Mouse (Mus musculus): Measurements from ENCODE around the gene Rap1b. TPM values are rescaled to one million over a fixed set of nuclear protein-coding genes. Genes with fewer than 3 reads are reported as not detected.

Rap1b gene
- polyA plus RNA-seq, 1 experiment from 2014 or later, result 146 TPM

GRCm38 (mm10) chr10:117848981-117849380 is 3.1 kb upstream of the Rap1b start:
- H3K27ac ChIP-seq (replicated peaks), result no peak overlapping the region
- 56% methylated on average over 3 of the region's 3 CpGs for WGBS
- no peaks in the 10 kb centered on the region; the same call in 1 of the 2 replicates for H3K27me3 ChIP-seq (ENCODE audit: low read depth, poor library complexity, severe bottlenecking)
- peaks cover 23% of the 10 kb centered on the region for H3K4me1 ChIP-seq
- H3K4me3 ChIP-seq, result no peak overlapping the region
- H3K36me3 ChIP-seq, result no peaks in the 10 kb centered on the region
- DNase-seq (ENCODE audit: low spot score), result no peak
- H3K9me3 ChIP-seq (replicated peaks), result no peaks in the 10 kb centered on the region

GRCm38 (mm10) chr10:117846796-117847195 is 961 bp upstream of the Rap1b start:
- 51% methylated on average over 9 of the region's 9 CpGs for WGBS
- H3K9me3 ChIP-seq (replicated peaks), result no peaks in the 10 kb centered on the region
- DNase-seq (ENCODE audit: low spot score), result no peak
- peaks cover 29% of the 10 kb centered on the region for H3K4me1 ChIP-seq
- peak overlapping the region; percentile 97 for H3K27ac ChIP-seq (replicated peaks)
- no peaks in the 10 kb centered on the region for H3K36me3 ChIP-seq
- H3K27me3 ChIP-seq (ENCODE audit: low read depth, poor library complexity, severe bottlenecking), result no peaks in the 10 kb centered on the region; the same call in 1 of the 2 replicates
- H3K4me3 ChIP-seq, result peak overlapping the region; percentile 74

GRCm38 (mm10) chr10:117846260-117846632 is 411 bp upstream of the Rap1b start:
- Histone ChIP-seq H3K36me3 (no peaks in the 10 kb centered on the region), H3K27me3 (ENCODE audit: low read depth, poor library complexity, severe bottlenecking) (no peaks in the 10 kb centered on the region; the same call in 1 of the 2 replicates), H3K9me3 (replicated peaks) (no peaks in the 10 kb centered on the region), H3K4me1 (peaks cover 29% of the 10 kb centered on the region), H3K4me3 (peak overlapping the region; percentile 74), H3K27ac (replicated peaks) (peak overlapping the region; percentile 97)
- under 1% methylated on average over 21 of the region's 21 CpGs for WGBS
- no peak for DNase-seq (ENCODE audit: low spot score)

- WGBS, result 3% methylated on average over 52 of the region's 52 CpGs
Measured at GRCm38 (mm10) chr10:117844782-117845596, 846 bp downstream of the Rap1b start.

GRCm38 (mm10) chr10:117844279-117844678 is 1.6 kb downstream of the Rap1b start:
- 65% methylated on average over 5 of the region's 5 CpGs for WGBS
- H3K36me3 ChIP-seq, result no peaks in the 10 kb centered on the region
- H3K4me3 ChIP-seq, result peak overlapping the region; percentile 74
- H3K27ac ChIP-seq (replicated peaks), result no peak overlapping the region
- no peak for DNase-seq (ENCODE audit: low spot score)
- H3K4me1 ChIP-seq, result peaks cover 29% of the 10 kb centered on the region
- H3K27me3 ChIP-seq (ENCODE audit: low read depth, poor library complexity, severe bottlenecking), result no peaks in the 10 kb centered on the region; the same call in 1 of the 2 replicates
- no peaks in the 10 kb centered on the region for H3K9me3 ChIP-seq (replicated peaks)

More at GRCm38 (mm10) chr10:117844782-117845596, 846 bp downstream of the Rap1b start:
- peaks cover 29% of the 10 kb centered on the region for H3K4me1 ChIP-seq
- peak overlapping the region; percentile 74 for H3K4me3 ChIP-seq
- H3K27me3 ChIP-seq (ENCODE audit: low read depth, poor library complexity, severe bottlenecking), result no peaks in the 10 kb centered on the region; the same call in 1 of the 2 replicates
- peak overlapping the region; percentile 97 for H3K27ac ChIP-seq (replicated peaks)
- no peaks in the 10 kb centered on the region for H3K36me3 ChIP-seq
- no peaks in the 10 kb centered on the region for H3K9me3 ChIP-seq (replicated peaks)
- peak; percentile 68 for DNase-seq (ENCODE audit: low spot score)

- peaks cover 29% of the 10 kb centered on the region for H3K4me1 ChIP-seq
- no peak for DNase-seq (ENCODE audit: low spot score)
- H3K4me3 ChIP-seq, result peak overlapping the region; percentile 74; the same call in 1 of the 2 replicates
- H3K27ac ChIP-seq (replicated peaks), result no peak overlapping the region
- no peaks in the 10 kb centered on the region for H3K9me3 ChIP-seq (replicated peaks)
- 89% methylated on average over 5 of the region's 5 CpGs for WGBS
- peaks cover 2% of the 10 kb centered on the region; the same call in 1 of the 2 replicates for H3K36me3 ChIP-seq
- H3K27me3 ChIP-seq (ENCODE audit: low read depth, poor library complexity, severe bottlenecking), result no peaks in the 10 kb centered on the region; the same call in 1 of the 2 replicates
Measured at GRCm38 (mm10) chr10:117843690-117844089, 2.1 kb downstream of the Rap1b start.

- WGBS, result 90% methylated on average over 1 of the region's 1 CpGs
- Histone ChIP-seq H3K9me3 (replicated peaks) (no peaks in the 10 kb centered on the region), H3K36me3 (peaks cover 4% of the 10 kb centered on the region; the same call in 1 of the 2 replicates), H3K4me3 (no peak overlapping the region), H3K27ac (replicated peaks) (no peak overlapping the region), H3K27me3 (ENCODE audit: low read depth, poor library complexity, severe bottlenecking) (no peaks in the 10 kb centered on the region), H3K4me1 (peaks cover 22% of the 10 kb centered on the region)
- no peak for DNase-seq (ENCODE audit: low spot score)
Measured at GRCm38 (mm10) chr10:117841765-117842164, 4.1 kb downstream of the Rap1b start.

GRCm38 (mm10) chr10:117840431-117840995 is 5.3 kb downstream of the Rap1b start:
- 93% methylated on average over 5 of the region's 5 CpGs for WGBS
- Histone ChIP-seq H3K4me1 (peaks cover 14% of the 10 kb centered on the region), H3K36me3 (peaks cover 5% of the 10 kb centered on the region; the same call in 1 of the 2 replicates), H3K27me3 (ENCODE audit: low read depth, poor library complexity, severe bottlenecking) (no peaks in the 10 kb centered on the region), H3K9me3 (replicated peaks) (no peaks in the 10 kb centered on the region), H3K27ac (replicated peaks) (no peak overlapping the region), H3K4me3 (no peak overlapping the region)
- DNase-seq (ENCODE audit: low spot score), result no peak

GRCm38 (mm10) chr10:117839737-117840136 is 6.1 kb downstream of the Rap1b start:
- peaks cover 5% of the 10 kb centered on the region; the same call in 1 of the 2 replicates for H3K36me3 ChIP-seq
- DNase-seq (ENCODE audit: low spot score), result no peak
- WGBS, result 93% methylated on average over 3 of the region's 3 CpGs

GRCm38 (mm10) chr10:117838924-117839323 is 6.9 kb downstream of the Rap1b start:
- Histone ChIP-seq H3K9me3 (replicated peaks) (no peaks in the 10 kb centered on the region), H3K4me1 (peaks cover 6% of the 10 kb centered on the region; the same call in 1 of the 2 replicates), H3K27ac (replicated peaks) (no peak overlapping the region), H3K36me3 (peaks cover 5% of the 10 kb centered on the region; the same call in 1 of the 2 replicates), H3K27me3 (ENCODE audit: low read depth, poor library complexity, severe bottlenecking) (no peaks in the 10 kb centered on the region), H3K4me3 (no peak overlapping the region)
- DNase-seq (ENCODE audit: low spot score), result no peak
- 92% methylated on average over 3 of the region's 3 CpGs for WGBS

More at GRCm38 (mm10) chr10:117839737-117840136, 6.1 kb downstream of the Rap1b start:
- Histone ChIP-seq H3K4me1 (peaks cover 14% of the 10 kb centered on the region), H3K27me3 (ENCODE audit: low read depth, poor library complexity, severe bottlenecking) (no peaks in the 10 kb centered on the region), H3K4me3 (no peak overlapping the region), H3K9me3 (replicated peaks) (no peaks in the 10 kb centered on the region), H3K27ac (replicated peaks) (no peak overlapping the region)

GRCm38 (mm10) chr10:117836354-117836753 is 9.5 kb downstream of the Rap1b start:
- DNase-seq (ENCODE audit: low spot score), result no peak
- Histone ChIP-seq H3K4me3 (no peak overlapping the region), H3K27ac (replicated peaks) (no peak overlapping the region), H3K36me3 (peaks cover 5% of the 10 kb centered on the region; the same call in 1 of the 2 replicates), H3K27me3 (ENCODE audit: low read depth, poor library complexity, severe bottlenecking) (no peaks in the 10 kb centered on the region), H3K9me3 (replicated peaks) (no peaks in the 10 kb centered on the region), H3K4me1 (no peaks in the 10 kb centered on the region)
- WGBS, result 79% methylated on average over 2 of the region's 2 CpGs

GRCm38 (mm10) chr10:117835453-117835852 is 10.4 kb downstream of the Rap1b start:
- DNase-seq (ENCODE audit: low spot score), result no peak
- Histone ChIP-seq H3K27ac (replicated peaks) (no peak overlapping the region), H3K36me3 (peaks cover 5% of the 10 kb centered on the region; the same call in 1 of the 2 replicates), H3K4me1 (no peaks in the 10 kb centered on the region), H3K27me3 (ENCODE audit: low read depth, poor library complexity, severe bottlenecking) (no peaks in the 10 kb centered on the region), H3K9me3 (replicated peaks) (no peaks in the 10 kb centered on the region), H3K4me3 (no peak overlapping the region)
- 78% methylated on average over 5 of the region's 5 CpGs for WGBS

- Histone ChIP-seq H3K36me3 (no peaks in the 10 kb centered on the region), H3K4me3 (no peak overlapping the region), H3K9me3 (replicated peaks) (no peaks in the 10 kb centered on the region), H3K27ac (replicated peaks) (no peak overlapping the region), H3K27me3 (ENCODE audit: low read depth, poor library complexity, severe bottlenecking) (no peaks in the 10 kb centered on the region), H3K4me1 (no peaks in the 10 kb centered on the region)
- no peak for DNase-seq (ENCODE audit: low spot score)
- 91% methylated on average over 3 of the region's 3 CpGs for WGBS
Measured at GRCm38 (mm10) chr10:117830797-117831196, 15.0 kb downstream of the Rap1b start.
